Mouse (Mus musculus) ES-Bruce4 (cell line): ENCODE results near the gene Notch1.

Experiments
- CTCF ChIP-seq: IDR thresholded peaks from one replicate; pipeline ENCODE4 v1.8.1; 2011; ENCODE audit warnings: low read depth, low read length
- EP300 ChIP-seq: IDR thresholded peaks from 2 replicates; pipeline ENCODE4 v1.6.1; 2011; ENCODE audit warnings: low read depth, low read length; ENCODE audit not compliant: insufficient read depth
- POLR2A ChIP-seq: IDR thresholded peaks from one replicate; pipeline ENCODE4 v1.8.1; 2011; ENCODE audit warnings: low read length; ENCODE audit not compliant: insufficient read depth

- TF ChIP-seq POLR2A = no peak
- TF ChIP-seq CTCF = no peak
- no peak for TF ChIP-seq EP300
These were observed 26.7 kb upstream of the Notch1 start for GRCm38 (mm10) chr2:26543155-26543554.
